Mouse (Mus musculus) brain, embryonic 14.5 days (tissue): Measurements from ENCODE around the gene Zfp691.

ENCODE experiments used
- CTCF ChIP-seq: fragments of 200-500 bp; IDR thresholded peaks from 2 replicates; pipeline ENCODE4 v1.5.1; 2012; ENCODE audit warnings: inconsistent platforms, mild to moderate bottlenecking, moderate library complexity, borderline replicate concordance; ENCODE audit not compliant: insufficient read depth, insufficient read length; ENCODE audit errors: extremely low read depth
- POLR2A ChIP-seq: fragments of 200-500 bp; IDR thresholded peaks from 2 replicates; pipeline ENCODE4 v1.6.1; 2012; ENCODE audit warnings: mild to moderate bottlenecking, inconsistent platforms, borderline replicate concordance; ENCODE audit not compliant: poor library complexity, insufficient read depth, insufficient read length, severe bottlenecking; ENCODE audit errors: extremely low read depth

DNA sequence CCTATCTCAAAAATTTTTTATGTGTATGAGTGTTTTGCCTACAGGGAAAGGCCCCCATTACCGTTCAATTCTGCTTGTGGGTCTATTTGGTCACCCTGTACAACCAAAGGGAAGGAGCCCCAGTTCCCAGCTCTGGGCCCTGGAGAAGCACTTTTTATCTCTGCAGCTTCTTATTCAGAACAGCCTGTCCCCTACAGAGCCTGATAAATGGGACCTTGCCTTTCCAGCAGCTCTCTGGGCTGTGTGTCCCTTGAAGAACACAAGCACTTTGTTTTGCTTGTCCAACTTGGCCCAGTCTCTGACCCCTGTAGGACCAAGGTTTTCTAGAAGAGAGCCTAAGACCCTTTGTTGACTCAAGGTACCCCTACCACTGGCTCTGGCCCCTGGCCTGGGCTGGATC, 44.9 kb downstream of the Zfp691 start:
- TF ChIP-seq POLR2A (no peak), CTCF (no peak)
